Mouse (Mus musculus) hematopoietic multipotent progenitor cell, adult 10-12 weeks (in vitro differentiated cells): Measurements from ENCODE around the gene Vmn1r151. TPM values are rescaled to one million over a fixed set of nuclear protein-coding genes. Genes with fewer than 3 reads are reported as not detected.

Source experiments
- polyA plus RNA-seq: library from polyadenylated mRNA; stranded (reverse); fragments of >175 nt; gene quantifications from 2 replicates; pipeline ENCODE4 v1.2.3, GENCODE M21; 2012; ENCODE audit warnings: low replicate concordance

The Vmn1r151 gene
- not detected in 2 replicates for polyA plus RNA-seq

DNA sequence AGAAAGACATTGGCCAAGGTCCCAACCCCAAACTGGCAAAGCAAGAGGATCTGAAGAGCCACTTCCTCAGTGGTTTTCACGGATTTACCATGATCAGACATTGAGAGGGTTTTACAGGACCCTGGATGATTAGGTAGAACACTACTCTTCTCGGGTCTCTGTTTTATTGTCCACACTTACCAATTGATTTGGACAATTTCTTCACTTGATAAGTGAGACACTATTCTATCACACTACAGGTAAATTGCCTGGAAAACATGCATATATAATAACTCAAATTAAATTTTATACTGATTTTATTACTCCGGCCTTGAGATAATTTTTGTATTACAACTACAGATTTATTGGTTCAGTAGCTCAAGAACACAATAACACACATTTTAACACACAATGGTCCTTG, at the start of gene Vmn1r151:
Gene Vmn1r151 (minus strand): TSS at position 101 of the 400 bp plus-strand sequence.

DNA sequence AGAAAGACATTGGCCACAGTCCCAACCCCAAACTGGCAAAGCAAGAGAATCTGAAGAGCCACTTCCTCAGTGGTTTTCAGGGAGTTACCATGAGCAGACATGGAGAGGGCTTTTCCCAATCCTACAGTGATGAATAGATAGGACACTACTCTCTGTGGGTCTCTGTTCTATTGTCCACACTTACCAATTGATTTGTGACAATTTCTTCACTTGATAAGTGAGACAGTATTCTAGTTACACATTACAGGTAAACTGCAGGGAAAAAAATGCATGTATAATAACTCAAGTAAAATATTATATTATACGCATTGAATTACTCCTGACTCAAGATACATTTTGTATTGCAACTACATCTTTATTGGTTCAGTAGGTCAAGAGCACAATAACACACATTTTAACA, 35.3 kb upstream of the Vmn1r151 start, which contains the start of gene Gm8677:
Gene Gm8677 (minus strand): TSS at position 101 of the 400 bp plus-strand sequence.

DNA sequence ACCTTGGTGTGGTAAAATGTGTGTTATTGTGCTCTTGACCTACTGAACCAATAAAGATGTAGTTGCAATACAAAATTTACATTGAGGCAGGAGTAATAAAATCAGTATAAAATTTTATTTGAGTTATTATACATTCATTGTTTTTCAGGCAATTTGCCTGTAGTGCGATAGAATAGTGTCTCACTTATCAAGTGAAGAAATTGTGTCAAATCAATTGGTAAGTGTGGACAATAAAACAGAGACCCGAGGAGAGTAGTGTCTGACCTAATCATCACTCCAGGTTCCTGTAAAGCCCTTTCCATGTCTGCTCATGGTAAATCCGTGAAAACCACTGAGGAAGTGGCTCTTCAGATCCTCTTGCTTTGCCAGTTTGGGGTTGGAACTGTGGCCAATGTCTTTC, 23.2 kb upstream of the Vmn1r151 start, which contains the start of gene Vmn1r152:
Gene Vmn1r152 (plus strand): TSS at position 301 of the 400 bp plus-strand sequence.

DNA sequence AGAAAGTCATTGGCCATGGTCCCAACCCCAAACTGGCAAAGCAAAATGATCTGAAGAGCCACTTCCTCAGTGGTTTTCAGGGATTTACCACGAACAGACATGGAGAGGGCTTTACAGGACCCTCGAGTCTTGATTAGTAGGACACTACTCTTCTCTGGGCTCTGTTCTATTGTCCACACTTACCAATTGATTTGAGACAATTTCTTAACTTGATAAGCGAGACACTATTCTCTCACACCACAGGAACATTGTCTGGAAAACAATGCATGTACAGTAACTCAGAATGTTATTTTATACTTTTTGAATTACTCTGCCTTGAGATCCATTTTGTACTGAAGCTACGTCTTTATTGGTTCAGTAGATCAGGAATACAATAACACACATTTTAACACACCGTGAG, 35.5 kb downstream of the Vmn1r151 start, which contains the start of gene Gm10665:
Gene Gm10665 (minus strand): TSS at position 101 of the 400 bp plus-strand sequence.

Other genes with a start within 250 kb of the Vmn1r151 start
- gene Gm4187, start 170.0 kb downstream of the Vmn1r151 start, polyA plus RNA-seq, result not detected in 2 replicates
- gene Gm8660, start 128.6 kb downstream of the Vmn1r151 start, polyA plus RNA-seq, result not detected in 2 replicates
- gene Vmn1r148, start 86.1 kb downstream of the Vmn1r151 start, polyA plus RNA-seq, result not detected in 2 replicates
- not detected in 2 replicates for gene Vmn1r149, start 61.4 kb downstream of the Vmn1r151 start, polyA plus RNA-seq
- not detected in 2 replicates for gene Gm10665, start 35.6 kb downstream of the Vmn1r151 start, polyA plus RNA-seq
- not detected in 2 replicates for gene Vmn1r152, start 23.3 kb upstream of the Vmn1r151 start, polyA plus RNA-seq
- gene Gm8677, start 35.2 kb upstream of the Vmn1r151 start, polyA plus RNA-seq, result not detected in 2 replicates
- gene Gm4201, start 65.7 kb upstream of the Vmn1r151 start, polyA plus RNA-seq, result not detected in 2 replicates
- not detected in 2 replicates for gene Gm4565, start 88.4 kb upstream of the Vmn1r151 start, polyA plus RNA-seq
- gene Vmn1r155, start 158.3 kb upstream of the Vmn1r151 start, polyA plus RNA-seq, result not detected in 2 replicates
- not detected in 2 replicates for gene Gm8693, start 192.6 kb upstream of the Vmn1r151 start, polyA plus RNA-seq
- gene Gm4567, start 220.0 kb upstream of the Vmn1r151 start, polyA plus RNA-seq, result not detected in 2 replicates